9 mouse cellular contexts compared by ENCODE assay signal in genomic region chr5:125136296-125136995, GRCm38 (mm10). TPM values are rescaled to one million over a fixed set of nuclear protein-coding genes. Genes with fewer than 3 reads are reported as not detected.
A peak's percentile ranks its signal among the peaks of the same experiment; 100 is the strongest.
DNase-seq lines count a peak whose midpoint lies in the region; ATAC-seq and TF ChIP-seq lines count a peak whose summit lies in the region.
"Had no signal": no experiment of that assay in that cellular context is flagged by ENCODE, and none has a peak within 500 bp of the region (broad histone marks: within the 10 kb centered on the region; RNA-seq: fewer than 3 reads in every experiment).

No protein-coding gene starts in this region.

- intact Hi-C loops in heart, postnatal 36 days (cut with DNase I): no loop called here

- DNase-seq in heart, postnatal 36 days: no peak
- no peak for DNase-seq in forebrain, embryonic 10.5 days (ENCODE audit: extremely low spot score, low spot score)
- DNase-seq in frontal cortex, postnatal 25 days (ENCODE audit: low spot score in 2 of 2): no peak
- no peak for DNase-seq in spleen, postnatal 10 days (ENCODE audit: low spot score in 2 of 2)
- DNase-seq in right cerebral cortex, postnatal 10 days (ENCODE audit: low spot score in 2 of 2): no peak
- DNase-seq: adrenal gland, postnatal 10 days had no signal

- H3K4me1 ChIP-seq in heart, embryonic 16.5 days (ENCODE audit: control insufficient read depth, insufficient read depth, low read length): peaks cover 75% of the 10 kb centered on the region
- H3K4me1 ChIP-seq in E14TG2a.4 (replicated peaks; ENCODE audit: low read depth, low read length): peaks cover 93% of the 10 kb centered on the region
- peaks cover 98% of the 10 kb centered on the region for H3K4me1 ChIP-seq in forebrain, embryonic 10.5 days
- H3K4me1 ChIP-seq in limb, embryonic 15.5 days: peaks cover 93% of the 10 kb centered on the region

- no peak for ATAC-seq in heart, embryonic 16.5 days (replicated peaks; ENCODE audit: extremely low read depth, insufficient read depth, low FRiP score)
- ATAC-seq in limb, embryonic 15.5 days (ENCODE audit: insufficient number of reproducible peaks, low FRiP score, low TSS enrichment, low read depth): no peak

- no peak overlapping the region for H3K4me2 ChIP-seq in heart, embryonic 16.5 days (ENCODE audit: low read depth, low read length)
- no peak overlapping the region for H3K4me2 ChIP-seq in limb, embryonic 15.5 days

- H3K27me3 ChIP-seq in heart, embryonic 16.5 days (ENCODE audit: control insufficient read depth, insufficient read depth, low read length): no peaks in the 10 kb centered on the region
- H3K27me3 ChIP-seq in E14TG2a.4 (ENCODE audit: insufficient read depth, low read length): no peaks in the 10 kb centered on the region
- no peaks in the 10 kb centered on the region for H3K27me3 ChIP-seq in forebrain, embryonic 10.5 days (ENCODE audit: poor library complexity, severe bottlenecking)
- H3K27me3 ChIP-seq in limb, embryonic 15.5 days: no peaks in the 10 kb centered on the region

- H3K36me3 ChIP-seq in heart, embryonic 16.5 days (ENCODE audit: control insufficient read depth, insufficient read depth): no peaks in the 10 kb centered on the region
- H3K36me3 ChIP-seq in E14TG2a.4 (ENCODE audit: insufficient read depth, low read length): peaks cover 18% of the 10 kb centered on the region
- peaks cover 19% of the 10 kb centered on the region for H3K36me3 ChIP-seq in forebrain, embryonic 10.5 days (replicated peaks)
- 0 out of 2 replicates have a peak, but pooled peaks cover 6% of the 10 kb centered on the region for H3K36me3 ChIP-seq in limb, embryonic 15.5 days

- 55% methylated on average over 5 of the region's 5 CpGs for WGBS in heart, embryonic 16.5 days
- 70% methylated on average over 5 of the region's 5 CpGs for WGBS in forebrain, embryonic 10.5 days
- 62% methylated on average over 5 of the region's 5 CpGs for WGBS in limb, embryonic 15.5 days

- TF ChIP-seq CTCF in E14TG2a.4 (conservative IDR thresholded peaks at IDR 0.05; ENCODE audit: low read length): no peak

- peak overlapping the region; percentile 15; the same call in 1 of the 2 replicates for H3K27ac ChIP-seq in heart, embryonic 16.5 days (ENCODE audit: low read length)
- peak overlapping the region; percentile 71 for H3K27ac ChIP-seq in forebrain, embryonic 10.5 days
- peak overlapping the region; percentile 61 for H3K27ac ChIP-seq in limb, embryonic 15.5 days

- no peak overlapping the region for H3K9ac ChIP-seq in heart, embryonic 16.5 days (ENCODE audit: low read length)
- no peak overlapping the region for H3K9ac ChIP-seq in limb, embryonic 15.5 days

- H3K9me3 ChIP-seq in heart, embryonic 16.5 days (replicated peaks; ENCODE audit: control insufficient read depth, low read length): no peaks in the 10 kb centered on the region
- no peaks in the 10 kb centered on the region for H3K9me3 ChIP-seq in E14TG2a.4 (ENCODE audit: low read length)
- H3K9me3 ChIP-seq in forebrain, embryonic 10.5 days: no peaks in the 10 kb centered on the region
- H3K9me3 ChIP-seq in limb, embryonic 15.5 days: no peaks in the 10 kb centered on the region

- no peak overlapping the region for H3K4me3 ChIP-seq in heart, embryonic 16.5 days (ENCODE audit: low read length)
- H3K4me3 ChIP-seq in E14TG2a.4 (replicated peaks; ENCODE audit: low read length): peak overlapping the region; percentile 37; the same call in 1 of the 2 replicates
- H3K4me3 ChIP-seq in forebrain, embryonic 10.5 days: no peak overlapping the region
- no peak overlapping the region for H3K4me3 ChIP-seq in limb, embryonic 15.5 days

RNA-seq across cellular contexts. Expression of gene Ncor2, which starts 42.6 kb away (rescaled TPM):
- polyA plus RNA-seq in heart, embryonic 16.5 days (2015; fragmentation: Nextera tagmentation; extraction: Ambion mirVana): 17.6 and 19.1 TPM in 2 replicates
- total RNA-seq in heart, postnatal 36 days (2021): 10 to 100 TPM; 70.5 to 74.8 TPM
- polyA plus RNA-seq in forebrain, embryonic 10.5 days (2016; fragmentation: Nextera tagmentation; extraction: Ambion mirVana): 15.7 and 17.8 TPM in 2 replicates
- 32.7 and 34.1 TPM in 2 replicates for polyA plus RNA-seq in limb, embryonic 15.5 days (2015; fragmentation: Nextera tagmentation; extraction: Ambion mirVana)

Comparison
In these comparisons a context has a peak if more than half of its experiments do, and no peak if none do; other contexts are left out.
1. H3K27ac ChIP-seq: peak in every context shown above with its lines; median percentile 71 in forebrain, embryonic 10.5 days; 61 in limb, embryonic 15.5 days; 15 in heart, embryonic 16.5 days.